Mouse (Mus musculus) cerebellum, adult 9-10 months (tissue): ENCODE results near the gene Gm1330.
"Not testable (repeated sequence)": the region's sequence is repeated elsewhere in the genome, so short reads cannot be mapped to it uniquely, and the experiment has no call there.

ENCODE experiments used
- DNase-seq: peaks from one replicate; pipeline ENCODE4 v3.0.0; 2022

Gm1330 gene

DNA sequence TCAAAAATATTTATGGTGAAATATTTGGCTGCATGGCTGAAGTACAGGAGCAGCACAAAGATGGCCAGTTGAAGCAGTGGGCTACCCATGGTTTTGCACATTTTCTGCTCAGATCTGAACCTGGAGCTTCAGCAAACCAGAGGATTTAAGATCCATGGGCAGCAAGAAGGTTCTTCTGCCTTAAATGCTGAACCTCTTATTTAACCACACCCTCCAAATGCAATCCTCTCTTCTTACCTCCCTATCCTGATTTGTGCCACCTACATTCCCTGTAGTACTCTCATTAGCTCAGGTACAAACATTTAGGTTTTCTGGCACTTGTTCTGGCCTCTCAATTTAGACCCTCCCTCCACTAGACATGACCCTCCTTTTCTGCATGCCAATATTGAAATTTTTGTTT, at the start of gene Gm1330:
TSS of gene Gm1330 (minus strand) at position 101 of the 400 bp plus-strand sequence.
- DNase-seq: no peak

DNA sequence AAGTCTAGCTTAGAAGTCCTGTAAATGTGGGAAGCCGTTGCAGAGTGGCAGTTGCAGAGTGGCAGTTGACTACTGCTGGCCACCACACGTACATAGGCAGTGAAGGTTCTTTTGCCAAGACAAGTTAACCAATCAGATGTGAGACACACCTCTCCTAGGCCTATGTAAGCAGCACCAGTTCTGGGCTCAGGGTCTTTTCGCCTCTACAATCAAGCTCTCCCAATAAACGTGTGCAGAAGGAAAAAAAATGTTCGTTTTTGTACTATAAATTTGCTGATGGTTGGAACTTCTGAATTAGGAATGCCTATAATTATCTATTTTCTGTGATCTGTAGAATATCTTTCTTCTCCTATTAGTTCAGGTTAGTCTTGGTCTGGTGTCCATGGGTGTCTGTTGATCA, 14.1 kb upstream of the Gm1330 start, which contains the start of gene Gm10750:
TSS of gene Gm10750 (minus strand) at position 101 of the 400 bp plus-strand sequence.
- DNase-seq: not testable (repeated sequence)

DNA sequence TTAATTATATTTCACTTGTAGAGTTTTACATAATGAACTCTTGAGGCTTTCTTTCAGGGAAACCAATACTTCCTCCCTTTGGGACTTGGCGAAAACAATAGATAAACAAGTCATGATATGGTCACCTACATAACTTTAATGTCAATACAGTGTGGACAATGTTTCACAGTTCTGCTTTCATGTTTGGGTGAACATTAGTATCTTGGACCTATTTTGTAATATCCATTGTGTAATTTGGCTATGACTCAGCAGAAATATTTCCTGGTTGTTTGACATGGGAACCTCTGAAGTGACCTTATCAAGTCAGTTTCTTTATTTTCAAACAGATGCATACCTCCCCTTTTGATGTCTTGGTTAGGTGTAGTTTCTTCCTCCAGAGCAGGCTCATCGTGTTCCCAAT, 1.8 kb upstream of the Gm1330 start:
- DNase-seq: no peak

DNA sequence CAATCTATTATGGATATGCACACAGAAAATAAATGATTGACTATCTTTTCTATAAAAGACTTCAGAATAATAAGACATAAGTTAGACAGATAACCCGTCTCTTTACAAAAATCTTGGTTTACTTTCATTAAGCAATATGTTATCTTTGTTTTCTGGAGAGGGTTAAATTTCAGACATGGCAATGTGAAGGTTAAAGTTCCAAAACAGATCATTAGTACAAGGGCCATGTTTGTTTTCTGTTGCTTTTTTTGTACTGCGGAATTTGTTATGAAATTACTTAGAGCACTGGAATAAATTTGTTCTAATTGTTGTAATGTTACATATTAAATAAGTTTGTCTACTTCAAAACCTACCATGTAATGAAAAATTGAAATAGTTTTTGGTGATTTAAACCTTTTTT, 7.9 kb downstream of the Gm1330 start:
- no peak for DNase-seq
